8 mouse cellular contexts compared by ENCODE assay signal in genomic region chr12:18514171-18514570, GRCm38 (mm10). TPM values are rescaled to one million over a fixed set of nuclear protein-coding genes. Genes with fewer than 3 reads are reported as not detected.
A peak's percentile ranks its signal among the peaks of the same experiment; 100 is the strongest.
DNase-seq lines count a peak whose midpoint lies in the region; ATAC-seq and TF ChIP-seq lines count a peak whose summit lies in the region.
"Had no signal": no experiment of that assay in that cellular context is flagged by ENCODE, and none has a peak within 500 bp of the region (broad histone marks: within the 10 kb centered on the region; RNA-seq: fewer than 3 reads in every experiment).

Gene 5730507C01Rik, plus strand, starts transcription at chr12:18514510.

- peak within 1 kb of the TSS; percentile 17; the same call in 1 of the 2 replicates for H3K4me2 ChIP-seq in forebrain, postnatal 0 days (ENCODE audit: low read depth)
- peak within 1 kb of the TSS; percentile 44 for H3K4me2 ChIP-seq in hindbrain, embryonic 12.5 days (replicated peaks)
- H3K4me2 ChIP-seq in lung, postnatal 0 days (replicated peaks; ENCODE audit: low read depth, low read length) = peak within 1 kb of the TSS; percentile 46

- no peak for TF ChIP-seq EP300 in lung, postnatal 0 days (IDR thresholded peaks at IDR 0.05)

- H3K9ac ChIP-seq in forebrain, postnatal 0 days = no peak within 1 kb of the TSS
- peak within 1 kb of the TSS; percentile 44; the same call in 1 of the 2 replicates for H3K9ac ChIP-seq in hindbrain, embryonic 12.5 days
- no peak within 1 kb of the TSS for H3K9ac ChIP-seq in lung, postnatal 0 days (replicated peaks; ENCODE audit: low read depth)

- peaks cover 3% of the 10 kb centered on the region; the same call in 1 of the 2 replicates for H3K9me3 ChIP-seq in forebrain, postnatal 0 days (ENCODE audit: low read length)
- H3K9me3 ChIP-seq in hindbrain, embryonic 12.5 days (replicated peaks) = peaks cover 22% of the 10 kb centered on the region
- no peaks in the 10 kb centered on the region for H3K9me3 ChIP-seq in lung, postnatal 0 days (ENCODE audit: low read length)

- H3K4me1 ChIP-seq in forebrain, postnatal 0 days (ENCODE audit: insufficient read depth) = no peaks in the 10 kb centered on the region
- H3K4me1 ChIP-seq in hindbrain, embryonic 12.5 days = no peaks in the 10 kb centered on the region
- H3K4me1 ChIP-seq in lung, postnatal 0 days (ENCODE audit: insufficient read depth, low read depth, low read length) = no peaks in the 10 kb centered on the region

- WGBS in forebrain, postnatal 0 days = 5% methylated on average over 34 of the region's 36 CpGs
- 2% methylated on average over 33 of the region's 36 CpGs for WGBS in hindbrain, embryonic 12.5 days
- 9% methylated on average over 17 of the region's 36 CpGs for WGBS in lung, postnatal 0 days

- TF ChIP-seq CTCF in forebrain, postnatal 0 days (IDR thresholded peaks at IDR 0.05; ENCODE audit: low read depth) = peak; percentile 42
- 0 out of 2 replicates have a peak, but pooled peaks have one; percentile 16 for TF ChIP-seq CTCF in lung, postnatal 0 days (IDR thresholded peaks at IDR 0.05)

- H3K36me3 ChIP-seq in forebrain, postnatal 0 days (ENCODE audit: insufficient read depth) = no peaks in the 10 kb centered on the region
- H3K36me3 ChIP-seq in hindbrain, embryonic 12.5 days = no peaks in the 10 kb centered on the region
- no peaks in the 10 kb centered on the region for H3K36me3 ChIP-seq in lung, postnatal 0 days (ENCODE audit: insufficient read depth, low read length)

- peak; percentile 71 for DNase-seq in embryo, embryonic 10 days (ENCODE audit: low spot score)
- DNase-seq in forebrain, postnatal 0 days = peak; percentile 26
- peak; percentile 6 to 8 for DNase-seq in layer of hippocampus, postnatal 10 days (ENCODE audit: low spot score in 2 of 2)
- DNase-seq in lung, postnatal 0 days (ENCODE audit: low spot score) = peak; percentile 9
- DNase-seq in right cerebral cortex, adult 18-20 months = peak; percentile 5

- H3K27ac ChIP-seq in forebrain, postnatal 0 days (ENCODE audit: low read depth, low read length) = no peak within 1 kb of the TSS
- no peak within 1 kb of the TSS for H3K27ac ChIP-seq in hindbrain, embryonic 12.5 days
- no peak within 1 kb of the TSS for H3K27ac ChIP-seq in lung, postnatal 0 days (ENCODE audit: low read length)

- peak within 1 kb of the TSS; percentile 14; the same call in 1 of the 2 replicates for H3K4me3 ChIP-seq in forebrain, postnatal 0 days (ENCODE audit: low read depth, low read length)
- H3K4me3 ChIP-seq in hindbrain, embryonic 12.5 days = peak within 1 kb of the TSS; percentile 42
- peak within 1 kb of the TSS; percentile 31 for H3K4me3 ChIP-seq in lung, postnatal 0 days (ENCODE audit: low read depth, low read length)
- H3K4me3 ChIP-seq: myocyte had no signal

- peak; percentile 60 for ATAC-seq in forebrain, postnatal 0 days
- ATAC-seq in hindbrain, embryonic 12.5 days (ENCODE audit: low FRiP score) = peak; percentile 72
- ATAC-seq in lung, postnatal 0 days = peak; percentile 53; the same call in 1 of the 2 replicates
- no peak for ATAC-seq in erythroid progenitor cell, adult 5-6 weeks (replicated peaks; ENCODE audit: low FRiP score, poor library complexity, severe bottlenecking)

- H3K27me3 ChIP-seq in forebrain, postnatal 0 days (ENCODE audit: insufficient read depth, low read length) = no peaks in the 10 kb centered on the region
- no peaks in the 10 kb centered on the region for H3K27me3 ChIP-seq in hindbrain, embryonic 12.5 days
- no peaks in the 10 kb centered on the region for H3K27me3 ChIP-seq in lung, postnatal 0 days (replicated peaks; ENCODE audit: insufficient read depth, low read length)

RNA-seq across cellular contexts. Expression of gene 5730507C01Rik, which starts in this region (rescaled TPM):
- 0.62 and 0.69 TPM in 2 replicates for total RNA-seq in forebrain, postnatal 0 days (2014; rRNA removed)
- 0.52 and 0.60 TPM in 2 replicates for polyA plus RNA-seq in forebrain, postnatal 0 days (2015; fragmentation: Nextera tagmentation; extraction: Ambion mirVana)
- 3.1 and 3.6 TPM in 2 replicates for polyA plus RNA-seq in hindbrain, embryonic 12.5 days (2016; fragmentation: Nextera tagmentation; extraction: Ambion mirVana)
- 1 to 10 TPM in 1 of 2 experiments, under 1 TPM in 1; 0.94 to 1.1 TPM for total RNA-seq in layer of hippocampus, postnatal 10 days (2021)
- polyA plus RNA-seq in lung, postnatal 0 days (2015; fragmentation: Nextera tagmentation; extraction: Ambion mirVana) = 0.33 and 0.54 TPM in 2 replicates
- not detected in 2 replicates for total RNA-seq in erythroid progenitor cell, adult 5-6 weeks (2015; ENCODE audit: low replicate concordance)
- not detected in 2 replicates for total RNA-seq in erythroid progenitor cell, adult 5-6 weeks (2017; ENCODE audit: low replicate concordance)
- polyA plus RNA-seq: myocyte had no signal

Comparison
In these comparisons a context has a peak if more than half of its experiments do, and no peak if none do; other contexts are left out.
1. Peak in DNase-seq, ATAC-seq, H3K4me3 ChIP-seq and H3K4me2 ChIP-seq in forebrain, postnatal 0 days; RNA of the gene not detected or under 1 TPM.
2. Peak in DNase-seq, ATAC-seq, H3K4me3 ChIP-seq and H3K4me2 ChIP-seq in lung, postnatal 0 days; RNA of the gene not detected or under 1 TPM.
3. DNase-seq: peak in every context shown above with its lines; median percentile 71 in embryo, embryonic 10 days; 26 in forebrain, postnatal 0 days; 9 in lung, postnatal 0 days; 7 in layer of hippocampus, postnatal 10 days; 5 in right cerebral cortex, adult 18-20 months.